Mouse (Mus musculus): ENCODE data around the gene Chrnd.
A peak's percentile ranks its signal among the peaks of the same experiment; 100 is the strongest.

Gene Chrnd

GRCm38 (mm10) chr1:87227160-87227550, 36.7 kb downstream of the Chrnd start:
- peak; percentile 31 for DNase-seq (ENCODE audit: low read depth, low spot score)

- DNase-seq (ENCODE audit: low read depth, low spot score), result peak; percentile 94
Measured at GRCm38 (mm10) chr1:87230606-87231005, 40.2 kb downstream of the Chrnd start.

- peak; percentile 53 for DNase-seq (ENCODE audit: low read depth, low spot score)
Measured at GRCm38 (mm10) chr1:87232197-87232596, 41.8 kb downstream of the Chrnd start.

- peak; percentile 76 for DNase-seq (ENCODE audit: low read depth, low spot score)
Measured at GRCm38 (mm10) chr1:87239056-87239455, 48.6 kb downstream of the Chrnd start.

GRCm38 (mm10) chr1:87243021-87243420, 52.6 kb downstream of the Chrnd start:
- no peak for DNase-seq (ENCODE audit: low read depth, low spot score)

- no peak for DNase-seq (ENCODE audit: low read depth, low spot score)
Measured at GRCm38 (mm10) chr1:87245430-87245829, 55.0 kb downstream of the Chrnd start.

GRCm38 (mm10) chr1:87245929-87246815, 55.8 kb downstream of the Chrnd start:
- DNase-seq (ENCODE audit: low read depth, low spot score), result peak; percentile 90

Data from ES-CJ7 (cell line).